Mouse (Mus musculus) embryonic facial prominence, embryonic 14.5 days (tissue): ENCODE results near the gene Klhdc8a. TPM values are rescaled to one million over a fixed set of nuclear protein-coding genes. Genes with fewer than 3 reads are reported as not detected.
A peak's percentile ranks its signal among the peaks of the same experiment; 100 is the strongest.

Source experiments
- ATAC-seq: fragments of 200-750 bp; cut with Nextera tagmentation; 2 replicates; pipeline ENCODE4 v1.8.0; 2017; ENCODE audit warnings: low read depth, moderate number of reproducible peaks, moderate TSS enrichment
- DNase-seq: peaks from one replicate; pipeline ENCODE4 v3.0.0-alpha.2; 2015; ENCODE audit warnings: low spot score
- H3K27ac ChIP-seq: fragments of 300-500 bp; sonication (generic); replicated peaks from 2 replicates; pipeline ENCODE4 v1.5.1; 2014; ENCODE audit warnings: low read depth, mild to moderate bottlenecking, low read length, moderate library complexity
- H3K27me3 ChIP-seq: fragments of 300-500 bp; sonication (generic); replicated peaks from 2 replicates; pipeline ENCODE4 v1.6.1; 2014; ENCODE audit warnings: low read length; ENCODE audit not compliant: control insufficient read depth, insufficient read depth
- H3K36me3 ChIP-seq: fragments of 300-500 bp; sonication (generic); 2 replicates; pipeline ENCODE4 v1.6.1; 2014; ENCODE audit warnings: low read length, mixed read lengths; ENCODE audit not compliant: control insufficient read depth, insufficient read depth
- H3K4me1 ChIP-seq: fragments of 300-500 bp; sonication (generic); 2 replicates; pipeline ENCODE4 v1.6.1; 2014; ENCODE audit warnings: antibody characterized with exemption, low read length; ENCODE audit not compliant: control insufficient read depth, insufficient read depth
- H3K4me2 ChIP-seq: fragments of 300-500 bp; sonication (generic); 2 replicates; pipeline ENCODE4 v1.6.1; 2014; ENCODE audit warnings: low read depth, mild to moderate bottlenecking, low read length, moderate library complexity, mixed read lengths
- H3K4me3 ChIP-seq: fragments of 300-500 bp; sonication (generic); 2 replicates; pipeline ENCODE4 v1.5.1; 2014; ENCODE audit warnings: low read depth, mild to moderate bottlenecking, low read length
- H3K9ac ChIP-seq: fragments of 300-500 bp; sonication (generic); 2 replicates; pipeline ENCODE4 v1.6.1; 2014; ENCODE audit warnings: low read depth, mild to moderate bottlenecking, low read length, moderate library complexity, mixed read lengths
- H3K9me3 ChIP-seq: fragments of 300-500 bp; sonication (generic); 2 replicates; pipeline ENCODE4 v1.6.1; 2016; ENCODE audit warnings: low read length; ENCODE audit not compliant: control insufficient read depth
- WGBS: fragments of 180-500 bp; shearing (Covaris S2); extraction: QIAGEN DNeasy Blood & Tissue Kit; methylation state at CpG from one replicate; pipeline ENCODE4 v1.1.7; 2014; 5-methylcytosine and 5-hydroxymethylcytosine counted together
- polyA plus RNA-seq: library from polyadenylated mRNA; unstranded; fragments of >200 nt; fragmentation: Nextera tagmentation; extraction: Ambion mirVana; gene quantifications from 2 replicates; pipeline ENCODE4 v1.2.1, GENCODE M21; 2014

Klhdc8a gene
- polyA plus RNA-seq, 1 experiment from 2014 or later, result 0.70 TPM

GRCm38 (mm10) chr1:132282177-132282536 lies 16.3 kb upstream of the Klhdc8a start:
- Histone ChIP-seq H3K4me3 (no peak overlapping the region), H3K4me2 (no peak overlapping the region), H3K4me1 (no peaks in the 10 kb centered on the region), H3K9ac (no peak overlapping the region), H3K27ac (no peak overlapping the region), H3K36me3 (no peaks in the 10 kb centered on the region), H3K27me3 (no peaks in the 10 kb centered on the region), H3K9me3 (no peaks in the 10 kb centered on the region)
- no peak; the same call in 1 of the 2 replicates for ATAC-seq
- 84% methylated on average over 2 of the region's 2 CpGs for WGBS
- no peak for DNase-seq

DNA sequence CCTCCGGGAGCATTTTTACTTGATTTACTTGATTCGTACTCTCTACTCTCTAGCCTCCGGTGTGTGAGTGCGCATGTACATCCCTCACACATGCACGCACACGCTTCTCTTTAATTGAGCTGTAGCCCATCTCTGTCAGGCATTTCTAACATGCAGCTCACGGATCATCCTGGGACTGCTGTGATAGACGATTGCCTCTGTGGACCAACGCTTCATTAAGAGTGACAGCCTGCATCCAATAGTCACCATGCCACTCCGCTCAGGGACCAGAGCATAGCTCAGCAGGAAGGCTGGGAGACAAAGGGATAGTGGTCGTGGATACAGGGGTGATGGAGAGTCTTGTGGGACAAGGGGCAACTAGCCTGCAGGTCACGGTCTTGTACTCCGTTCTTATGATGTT lies 15.4 kb upstream of the Klhdc8a start:
- Histone ChIP-seq H3K4me3 (no peak overlapping the region), H3K4me1 (peaks cover 4% of the 10 kb centered on the region; the same call in 1 of the 2 replicates), H3K27me3 (no peaks in the 10 kb centered on the region), H3K9me3 (no peaks in the 10 kb centered on the region), H3K27ac (no peak overlapping the region), H3K9ac (no peak overlapping the region), H3K36me3 (no peaks in the 10 kb centered on the region), H3K4me2 (no peak overlapping the region)
- no peak for DNase-seq
- 72% methylated on average over 13 of the region's 13 CpGs for WGBS
- ATAC-seq, result peak; percentile 30; the same call in 1 of the 2 replicates

GRCm38 (mm10) chr1:132286735-132287134 lies 11.7 kb upstream of the Klhdc8a start:
- H3K9me3 ChIP-seq, result no peaks in the 10 kb centered on the region
- no peak overlapping the region for H3K9ac ChIP-seq
- H3K27me3 ChIP-seq, result no peaks in the 10 kb centered on the region
- H3K27ac ChIP-seq, result no peak overlapping the region
- no peaks in the 10 kb centered on the region for H3K36me3 ChIP-seq
- no peak overlapping the region for H3K4me3 ChIP-seq
- WGBS, result 60% methylated on average over 1 of the region's 1 CpGs
- H3K4me2 ChIP-seq, result no peak overlapping the region
- peaks cover 13% of the 10 kb centered on the region for H3K4me1 ChIP-seq
- ATAC-seq, result no peak
- DNase-seq, result no peak

GRCm38 (mm10) chr1:132287445-132287844 lies 11.0 kb upstream of the Klhdc8a start:
- DNase-seq, result no peak
- WGBS, result 70% methylated on average over 2 of the region's 2 CpGs
- no peak for ATAC-seq

DNA sequence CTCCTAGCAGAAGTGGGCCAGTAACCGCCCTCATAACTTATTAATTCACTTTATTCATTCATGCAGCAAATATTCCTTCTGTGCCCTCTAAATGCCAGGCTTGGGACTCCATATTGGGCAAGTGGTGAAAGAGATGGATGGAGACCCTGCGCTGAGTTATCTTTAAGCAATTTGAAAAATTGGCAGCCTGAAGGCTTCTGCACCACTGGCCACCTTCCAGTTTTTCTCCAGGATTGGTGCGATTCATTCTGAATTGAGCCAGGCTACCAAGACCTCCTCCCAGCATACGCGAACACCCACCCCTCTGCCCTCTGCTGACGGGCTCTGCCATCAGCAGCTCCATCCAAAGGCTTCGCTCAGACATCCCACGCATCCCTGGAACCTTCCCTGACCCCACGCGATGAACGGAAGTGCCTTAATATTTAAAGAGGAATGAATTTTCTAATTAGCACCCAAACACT lies 10.4 kb upstream of the Klhdc8a start:
- H3K4me1 ChIP-seq, result peaks cover 24% of the 10 kb centered on the region
- no peaks in the 10 kb centered on the region for H3K36me3 ChIP-seq
- H3K27me3 ChIP-seq, result no peaks in the 10 kb centered on the region
- DNase-seq (peak; percentile 52), ATAC-seq (no peak)
- no peaks in the 10 kb centered on the region for H3K9me3 ChIP-seq
- WGBS, result 16% methylated on average over 11 of the region's 11 CpGs
- H3K9ac ChIP-seq, result no peak overlapping the region
- no peak overlapping the region for H3K4me2 ChIP-seq
- H3K27ac ChIP-seq, result no peak overlapping the region
- no peak overlapping the region for H3K4me3 ChIP-seq

More at GRCm38 (mm10) chr1:132287445-132287844, 11.0 kb upstream of the Klhdc8a start:
- Histone ChIP-seq H3K9me3 (no peaks in the 10 kb centered on the region), H3K27me3 (no peaks in the 10 kb centered on the region), H3K4me3 (no peak overlapping the region), H3K9ac (no peak overlapping the region), H3K27ac (no peak overlapping the region), H3K4me2 (no peak overlapping the region), H3K36me3 (no peaks in the 10 kb centered on the region), H3K4me1 (peaks cover 20% of the 10 kb centered on the region)

DNA sequence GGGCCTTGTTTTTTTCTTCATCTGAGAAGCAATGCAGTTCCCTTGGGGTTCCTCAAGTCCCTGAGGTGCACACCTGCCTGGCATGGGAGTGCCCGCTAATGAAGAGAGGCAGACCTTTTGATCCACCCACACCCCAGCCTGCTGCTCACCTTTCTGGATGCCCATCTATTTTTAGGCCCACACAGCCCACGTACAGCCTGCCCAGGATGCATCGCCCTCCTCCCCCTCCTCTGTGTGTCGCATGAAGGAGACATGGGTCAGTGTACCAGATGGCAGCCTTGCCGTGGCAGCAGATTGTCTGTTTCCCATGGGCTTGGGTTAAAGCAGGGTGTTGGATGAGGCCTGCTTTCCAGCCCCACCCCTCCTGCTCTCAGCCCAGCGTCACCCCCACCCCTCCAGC lies 8.5 kb upstream of the Klhdc8a start:
- peaks cover 24% of the 10 kb centered on the region for H3K4me1 ChIP-seq
- no peak overlapping the region for H3K4me3 ChIP-seq
- no peak overlapping the region for H3K4me2 ChIP-seq
- no peaks in the 10 kb centered on the region for H3K27me3 ChIP-seq
- H3K36me3 ChIP-seq, result no peaks in the 10 kb centered on the region
- H3K27ac ChIP-seq, result no peak overlapping the region
- H3K9ac ChIP-seq, result no peak overlapping the region
- ATAC-seq, result no peak
- H3K9me3 ChIP-seq, result no peaks in the 10 kb centered on the region
- whole genome bisulfite sequencing, result 74% methylated on average over 6 of the region's 6 CpGs
- no peak for DNase-seq

DNA sequence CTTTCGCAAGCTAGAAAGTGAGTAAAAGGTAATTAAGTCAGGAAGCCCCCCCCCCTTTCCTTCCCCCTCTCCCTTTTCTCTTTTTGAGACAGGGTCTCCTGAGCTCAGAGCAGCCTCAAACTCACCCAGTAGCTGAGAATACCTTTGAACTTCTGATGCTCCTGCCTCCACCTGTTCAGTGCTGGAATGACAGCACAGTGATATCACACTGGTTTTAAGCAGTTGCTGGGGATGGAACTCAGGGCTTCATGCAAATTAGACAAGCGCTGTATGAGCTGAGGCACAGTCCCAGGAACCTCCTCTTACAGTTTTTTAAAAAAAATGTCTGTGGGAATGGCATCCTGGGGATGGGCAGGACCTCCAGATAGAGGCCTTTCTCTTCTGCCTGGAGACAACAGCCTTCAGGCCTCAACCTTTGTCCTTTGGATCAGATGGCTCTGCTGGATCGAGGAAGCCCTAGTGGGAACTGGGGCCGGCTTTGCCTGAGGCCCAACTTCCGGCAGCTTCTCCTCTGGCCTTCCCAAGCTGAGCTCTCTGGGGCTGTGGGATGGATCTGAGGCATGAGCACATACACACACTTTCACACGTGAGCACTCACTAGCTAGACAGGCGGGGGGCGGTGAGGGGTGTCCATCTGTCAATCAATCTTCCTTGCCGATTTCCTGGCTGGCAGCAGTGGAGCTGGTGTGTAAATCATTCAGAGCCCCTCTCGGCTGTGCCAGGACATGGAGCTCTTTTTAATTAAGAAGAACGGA lies 7.3 kb upstream of the Klhdc8a start:
- no peak for DNase-seq
- no peak overlapping the region for H3K4me2 ChIP-seq
- no peak overlapping the region for H3K4me3 ChIP-seq
- peak overlapping the region; percentile 76; the same call in 1 of the 2 replicates for H3K27ac ChIP-seq
- no peaks in the 10 kb centered on the region for H3K36me3 ChIP-seq
- peaks cover 24% of the 10 kb centered on the region for H3K4me1 ChIP-seq
- no peak overlapping the region for H3K9ac ChIP-seq
- WGBS, result 29% methylated on average over 11 of the region's 11 CpGs
- H3K27me3 ChIP-seq, result no peaks in the 10 kb centered on the region
- peak; percentile 17; the same call in 1 of the 2 replicates for ATAC-seq
- H3K9me3 ChIP-seq, result no peaks in the 10 kb centered on the region

DNA sequence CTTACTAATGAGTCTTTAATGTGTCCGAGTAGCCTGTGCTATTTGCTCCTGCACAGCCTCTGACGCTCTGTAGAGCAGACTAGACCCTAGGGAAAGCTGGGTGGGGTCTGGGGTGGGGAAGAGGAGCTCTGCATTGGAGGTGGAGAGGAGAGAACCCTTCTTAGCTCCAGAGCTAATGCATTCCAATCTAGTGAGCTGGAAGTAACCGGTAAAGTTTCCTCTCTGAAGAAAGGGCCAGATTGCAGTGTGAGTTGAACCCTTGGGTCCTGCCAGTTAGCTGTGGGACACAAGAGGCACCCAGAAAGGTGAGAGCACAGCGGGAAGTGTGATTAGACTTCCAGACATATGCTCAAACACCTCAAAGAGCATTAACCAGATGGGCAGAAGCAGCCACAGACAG lies 6.7 kb upstream of the Klhdc8a start:
- H3K36me3 ChIP-seq, result no peaks in the 10 kb centered on the region
- no peaks in the 10 kb centered on the region for H3K9me3 ChIP-seq
- no peak overlapping the region for H3K4me3 ChIP-seq
- DNase-seq (peak; percentile 65), ATAC-seq (peak; percentile 38)
- H3K4me2 ChIP-seq, result no peak overlapping the region; the same call in 1 of the 2 replicates
- H3K4me1 ChIP-seq, result peaks cover 24% of the 10 kb centered on the region
- H3K27me3 ChIP-seq, result no peaks in the 10 kb centered on the region
- WGBS, result 32% methylated on average over 4 of the region's 4 CpGs
- H3K9ac ChIP-seq, result no peak overlapping the region
- peak overlapping the region; percentile 76 for H3K27ac ChIP-seq
